Mouse (Mus musculus): ENCODE measurements around the gene Rce1. TPM values are rescaled to one million over a fixed set of nuclear protein-coding genes. Genes with fewer than 3 reads are reported as not detected.
"Not testable (repeated sequence)": the region's sequence is repeated elsewhere in the genome, so short reads cannot be mapped to it uniquely, and the experiment has no call there.

Rce1 gene
- total RNA-seq, 2 experiments from 2014 or later = 16.1 to 18.0 TPM

- DNase-seq = no peak
Observed at GRCm38 (mm10) chr19:4613464-4614304, 11.8 kb downstream of the Rce1 start.

- DNase-seq = no peak
Observed at GRCm38 (mm10) chr19:4612181-4612961, 13.1 kb downstream of the Rce1 start.

DNA sequence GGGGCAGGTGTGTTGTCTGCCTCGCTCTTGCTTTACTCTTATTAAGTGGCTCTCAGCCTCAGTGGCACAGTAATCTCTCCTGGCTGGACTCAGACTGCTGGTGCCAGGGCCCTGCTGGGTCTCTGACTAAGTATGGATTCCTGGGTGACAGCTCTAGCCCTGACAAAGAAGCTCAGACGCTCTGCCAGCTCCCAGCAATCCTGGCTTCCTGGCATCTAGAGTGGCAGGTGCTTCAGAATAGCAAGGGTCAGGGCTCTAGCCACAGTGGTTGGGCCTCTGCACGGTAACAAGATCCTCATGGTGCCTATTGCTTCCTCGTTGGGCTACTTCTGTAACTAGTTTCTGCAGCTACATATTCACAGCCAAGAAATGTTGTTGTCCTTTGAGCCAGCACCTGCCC lies 15.3 kb downstream of the Rce1 start:
- DNase-seq = no peak

- no peak for DNase-seq
Observed at GRCm38 (mm10) chr19:4608511-4608910, 16.9 kb downstream of the Rce1 start.

- no peak for DNase-seq
Observed at GRCm38 (mm10) chr19:4607406-4607805, 18.0 kb downstream of the Rce1 start.

DNA sequence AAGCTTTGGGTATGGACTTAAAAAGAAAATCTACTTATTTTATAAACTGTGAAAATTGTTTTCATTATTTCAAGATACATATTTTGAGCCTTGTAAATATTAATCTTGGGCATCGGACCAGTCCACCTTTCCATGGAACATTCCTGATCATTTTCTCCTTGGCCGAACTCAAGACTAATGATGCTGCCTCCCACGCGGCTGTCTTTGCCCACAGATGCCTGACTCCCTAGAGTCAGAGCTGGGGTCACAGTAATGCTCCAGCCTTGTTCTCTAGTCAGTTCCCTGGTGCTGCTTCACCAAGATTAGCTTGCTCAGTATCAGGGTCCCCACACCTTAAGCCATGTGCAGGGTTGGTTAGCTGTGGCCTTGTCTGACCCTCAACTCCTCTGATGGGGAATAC lies 19.8 kb downstream of the Rce1 start:
- DNase-seq = no peak

DNA sequence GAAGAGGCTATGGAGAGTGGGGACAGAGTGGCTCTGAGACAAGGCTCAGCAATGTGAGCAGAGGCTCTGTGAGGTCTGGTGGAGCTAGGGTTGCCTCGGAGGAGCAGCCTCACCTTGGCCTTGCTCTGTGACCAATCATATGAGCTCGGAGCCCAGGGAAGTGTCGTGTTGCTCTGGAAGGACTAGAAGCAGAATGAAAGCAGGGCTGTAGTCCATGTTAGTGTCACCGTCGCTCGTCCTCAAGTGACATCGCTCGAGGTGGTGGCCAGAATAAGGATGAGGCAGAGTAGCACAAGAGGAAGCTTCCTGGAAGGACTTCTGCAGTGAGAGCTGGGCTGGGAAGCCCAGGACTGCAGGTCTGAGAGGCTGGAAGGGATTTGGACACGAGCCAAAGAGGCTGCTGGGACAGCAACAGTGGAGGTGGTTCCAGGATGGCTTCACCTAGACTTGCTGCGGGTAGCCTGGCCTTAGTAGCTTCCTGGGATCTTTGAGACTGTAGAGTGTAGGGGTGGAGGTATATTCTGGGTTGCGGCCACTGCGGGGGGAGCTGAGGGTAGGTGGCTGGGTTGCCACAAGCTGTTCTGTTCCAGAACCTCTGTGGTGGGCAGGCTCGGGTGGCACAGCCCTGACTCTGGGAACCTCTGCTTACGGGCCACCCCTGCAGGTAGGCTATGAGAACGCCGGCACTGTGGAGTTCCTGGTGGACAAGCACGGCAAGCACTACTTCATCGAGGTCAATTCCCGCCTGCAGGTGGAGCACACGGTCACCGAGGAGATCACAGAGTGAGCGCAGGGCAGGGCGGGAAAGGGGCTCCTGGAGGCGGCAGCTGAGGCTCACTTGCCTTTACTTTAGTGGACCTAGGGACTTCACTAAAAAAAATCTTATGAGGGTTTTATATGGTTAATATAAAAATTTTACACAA lies 21.4 kb downstream of the Rce1 start:
- DNase-seq = peak; percentile 67

GRCm38 (mm10) chr19:4602459-4602858 lies 23.0 kb downstream of the Rce1 start:
- DNase-seq = no peak

DNA sequence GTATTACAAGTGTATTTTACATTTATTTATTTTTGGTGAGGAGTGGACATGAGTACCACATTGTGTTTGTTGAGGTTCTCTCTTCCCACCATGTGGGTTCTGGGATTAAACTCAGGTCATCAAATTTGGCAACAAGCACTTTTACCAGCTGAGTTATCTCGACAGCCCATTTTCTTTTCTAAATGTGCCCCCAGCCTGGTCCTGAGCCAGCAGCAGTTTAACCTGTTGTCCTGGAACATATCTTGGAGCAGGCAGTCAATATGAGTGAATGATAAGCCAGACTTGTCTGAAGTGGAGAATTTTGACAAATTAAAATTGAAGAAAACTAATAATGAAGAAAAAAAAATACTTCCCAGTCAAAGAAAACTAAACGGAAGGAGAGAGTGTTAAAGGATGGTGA lies 29.4 kb downstream of the Rce1 start:
- no peak for DNase-seq

DNA sequence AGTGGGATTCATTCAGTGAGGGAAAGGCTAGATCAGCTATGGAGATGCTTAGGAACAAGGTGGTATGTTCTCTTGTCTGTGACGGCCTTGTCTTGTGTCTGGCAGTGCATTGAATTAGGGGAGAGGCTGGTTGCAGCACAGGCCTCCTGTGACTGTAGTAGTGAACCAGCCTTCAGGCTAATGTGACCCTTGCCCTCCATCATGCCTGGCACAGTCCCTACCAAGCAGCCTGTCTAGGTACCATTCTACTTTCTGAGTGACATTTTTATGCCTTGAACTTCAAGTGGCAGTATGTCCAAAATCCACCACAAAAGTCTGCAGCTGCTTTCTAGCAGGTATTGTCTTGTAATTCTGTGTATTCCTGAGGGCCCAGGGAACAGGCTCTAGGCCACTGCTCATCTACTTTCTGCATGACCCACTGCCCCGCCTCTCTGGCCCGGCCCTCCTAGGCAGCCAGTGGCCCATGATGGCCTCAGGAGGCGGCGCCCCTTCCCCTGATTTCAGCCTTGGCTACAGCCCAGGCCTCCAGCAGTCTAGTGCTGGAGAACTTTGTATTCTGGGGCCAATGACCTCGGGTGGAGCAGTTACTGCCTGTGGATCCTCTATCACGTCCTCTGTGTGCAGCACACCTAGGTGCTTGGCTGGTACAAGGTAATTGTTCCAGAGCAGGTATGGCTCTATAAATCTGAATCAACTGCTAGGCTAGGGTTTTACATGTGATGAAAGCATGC lies 31.5 kb downstream of the Rce1 start:
- DNase-seq = no peak

- DNase-seq = no peak
Observed at GRCm38 (mm10) chr19:4590025-4590424, 35.4 kb downstream of the Rce1 start.

GRCm38 (mm10) chr19:4589081-4589480 lies 36.4 kb downstream of the Rce1 start:
- DNase-seq = peak; percentile 23

- no peak for DNase-seq
Observed at GRCm38 (mm10) chr19:4588430-4588829, 37.0 kb downstream of the Rce1 start.

GRCm38 (mm10) chr19:4587426-4587825 lies 38.0 kb downstream of the Rce1 start:
- DNase-seq = no peak

- DNase-seq = not testable (repeated sequence)
Observed at GRCm38 (mm10) chr19:4586783-4587182, 38.7 kb downstream of the Rce1 start.

DNA sequence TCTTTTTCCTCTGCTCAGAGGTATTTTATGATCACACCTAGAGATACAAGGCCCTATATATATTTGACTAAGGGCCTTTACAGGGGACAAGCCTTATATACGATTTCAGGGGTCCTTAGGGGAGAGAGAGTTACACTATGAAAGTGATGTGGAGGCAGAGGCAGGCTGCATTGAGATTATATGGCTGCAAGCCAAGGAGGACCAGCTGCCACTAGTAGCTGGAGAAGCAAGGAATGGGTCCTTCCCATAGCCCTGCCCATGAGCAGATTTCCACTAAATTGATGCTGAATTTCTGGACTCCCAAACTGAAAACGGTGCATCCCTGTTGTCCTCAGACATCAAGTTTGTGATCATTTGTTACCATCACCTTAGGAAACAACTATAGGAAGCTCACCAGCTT lies 41.6 kb downstream of the Rce1 start:
- no peak for DNase-seq

- DNase-seq = no peak
Observed at GRCm38 (mm10) chr19:4579296-4579695, 46.1 kb downstream of the Rce1 start.

DNA sequence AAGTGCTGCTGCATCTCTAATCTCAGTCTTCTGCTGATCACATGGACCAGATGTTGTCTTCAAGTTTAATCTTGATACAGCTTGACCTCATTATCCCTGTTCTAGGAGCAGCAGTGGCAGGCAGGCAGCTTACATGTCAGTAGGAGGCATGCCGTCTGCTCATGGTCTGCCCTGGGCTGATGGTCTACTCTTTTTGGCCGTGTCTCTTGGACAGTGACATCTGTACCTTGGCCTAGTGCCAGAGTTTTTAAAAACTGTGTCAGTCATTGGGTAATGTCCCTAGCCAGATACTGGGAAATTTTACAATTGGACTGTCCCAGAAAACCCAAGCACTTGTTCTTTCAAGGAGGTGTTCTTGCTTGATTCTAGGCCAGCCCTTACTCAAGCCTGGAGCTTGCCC lies 46.6 kb downstream of the Rce1 start:
- DNase-seq = peak; percentile 21

DNA sequence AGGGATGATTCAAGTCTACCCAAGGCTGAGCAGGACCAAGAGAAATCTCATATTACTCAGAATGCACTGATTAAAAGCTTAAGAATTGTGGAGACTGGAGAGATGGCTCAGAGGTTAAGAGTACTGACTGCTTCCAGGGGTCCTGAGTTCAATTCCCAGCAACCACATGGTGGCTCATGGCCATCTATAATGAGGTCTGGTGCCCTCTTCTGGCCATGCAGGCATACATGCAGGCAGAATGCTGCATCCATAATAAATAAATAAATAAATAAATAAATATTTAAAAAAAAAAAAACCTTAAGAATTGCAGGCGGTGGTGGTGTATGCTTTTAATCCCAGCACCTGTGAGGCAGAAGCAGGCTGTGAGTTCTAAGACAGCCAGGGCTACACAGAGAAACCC lies 52.2 kb downstream of the Rce1 start:
- no peak for DNase-seq

Data from heart, postnatal 4 days (tissue).